Mouse (Mus musculus): Measurements from ENCODE around the gene Tbpl2. TPM values are rescaled to one million over a fixed set of nuclear protein-coding genes. Genes with fewer than 3 reads are reported as not detected.

The Tbpl2 gene
- polyA plus RNA-seq, 1 experiment from 2014 or later = not detected

Other genes with a start within 250 kb of the Tbpl2 start
- 1.1 and 1.3 TPM in 2 replicates for gene Hnmt, start 47.2 kb downstream of the Tbpl2 start, polyA plus RNA-seq (2015; fragmentation: Nextera tagmentation; extraction: Ambion mirVana)
- not detected in 2 replicates for gene Il1f8, start 56.6 kb upstream of the Tbpl2 start, polyA plus RNA-seq (2015; fragmentation: Nextera tagmentation; extraction: Ambion mirVana)
- gene Il1f9, start 89.9 kb upstream of the Tbpl2 start, polyA plus RNA-seq (2015; fragmentation: Nextera tagmentation; extraction: Ambion mirVana) = not detected in 2 replicates
- not detected in 2 replicates for gene Il1f6, start 118.8 kb upstream of the Tbpl2 start, polyA plus RNA-seq (2015; fragmentation: Nextera tagmentation; extraction: Ambion mirVana)
- gene Il1f5, start 180.4 kb upstream of the Tbpl2 start, polyA plus RNA-seq (2015; fragmentation: Nextera tagmentation; extraction: Ambion mirVana) = 1.9 TPM in 2 replicates
- not detected in 2 replicates for gene Il1f10, start 194.6 kb upstream of the Tbpl2 start, polyA plus RNA-seq (2015; fragmentation: Nextera tagmentation; extraction: Ambion mirVana)
- gene Il1rn, start 240.3 kb upstream of the Tbpl2 start, polyA plus RNA-seq (2015; fragmentation: Nextera tagmentation; extraction: Ambion mirVana) = 1.2 and 1.4 TPM in 2 replicates